Mouse (Mus musculus) thymus, postnatal 14 days (tissue): ENCODE results near the gene Aurka.
A peak's percentile ranks its signal among the peaks of the same experiment; 100 is the strongest.

Experiments
- DNase-seq: peaks from one replicate; pipeline ENCODE4 v3.0.0; 2021

Aurka gene

GRCm38 (mm10) chr2:172370411-172371223 lies at the start of gene Aurka, which contains the start of gene Cstf1:
Gene Aurka, minus strand, starts transcription at chr2:172370535.
Gene Cstf1, plus strand, starts transcription at chr2:172370681.
- DNase-seq: peak; percentile 94

- DNase-seq: no peak
These were observed 47.9 kb upstream of the Aurka start for GRCm38 (mm10) chr2:172418208-172418607.

GRCm38 (mm10) chr2:172416876-172417275 lies 46.5 kb upstream of the Aurka start:
- no peak for DNase-seq

- no peak for DNase-seq
These were observed 45.9 kb upstream of the Aurka start for GRCm38 (mm10) chr2:172416218-172416617.

DNA sequence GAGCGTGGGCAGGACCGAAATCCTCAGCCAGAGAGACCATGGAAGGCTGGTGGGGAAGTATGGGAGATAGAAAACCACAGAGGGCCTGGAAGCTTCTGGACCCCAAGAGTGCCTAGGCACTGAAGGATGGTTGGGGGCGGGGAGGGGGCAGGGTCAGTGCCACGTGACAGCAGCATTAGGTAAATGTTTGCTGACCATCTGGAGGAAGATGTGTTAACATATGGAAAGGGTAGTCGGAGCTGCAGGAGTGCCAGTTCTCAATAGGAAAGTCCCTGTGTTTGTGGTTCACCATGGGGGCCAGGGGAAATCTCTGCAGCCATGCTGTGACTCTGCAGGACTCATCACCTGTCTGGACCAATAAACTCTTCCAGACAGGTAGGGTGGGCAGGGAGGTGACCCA lies 43.6 kb upstream of the Aurka start:
- DNase-seq: no peak

- DNase-seq: no peak
These were observed 42.9 kb upstream of the Aurka start for GRCm38 (mm10) chr2:172413273-172413672.

DNA sequence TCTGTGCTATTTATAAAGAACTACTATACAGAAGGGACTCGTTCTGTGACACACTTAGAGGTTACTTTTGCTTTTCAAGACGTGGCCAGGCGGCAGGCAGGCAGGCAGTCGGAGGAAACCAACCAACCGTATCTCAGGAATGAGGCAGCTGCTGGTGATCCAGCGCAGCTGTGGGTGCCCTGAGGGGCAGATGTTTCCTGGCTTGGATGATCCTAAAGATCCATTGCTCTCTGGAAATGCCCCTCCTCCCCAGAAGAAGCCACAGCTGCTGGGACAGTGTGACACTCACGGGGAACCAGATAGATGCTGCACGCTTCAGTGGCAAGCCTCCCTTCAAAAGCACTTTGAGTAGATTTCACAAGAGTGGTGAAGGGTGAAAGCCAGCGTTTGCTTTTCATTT lies 42.1 kb upstream of the Aurka start:
- no peak for DNase-seq

DNA sequence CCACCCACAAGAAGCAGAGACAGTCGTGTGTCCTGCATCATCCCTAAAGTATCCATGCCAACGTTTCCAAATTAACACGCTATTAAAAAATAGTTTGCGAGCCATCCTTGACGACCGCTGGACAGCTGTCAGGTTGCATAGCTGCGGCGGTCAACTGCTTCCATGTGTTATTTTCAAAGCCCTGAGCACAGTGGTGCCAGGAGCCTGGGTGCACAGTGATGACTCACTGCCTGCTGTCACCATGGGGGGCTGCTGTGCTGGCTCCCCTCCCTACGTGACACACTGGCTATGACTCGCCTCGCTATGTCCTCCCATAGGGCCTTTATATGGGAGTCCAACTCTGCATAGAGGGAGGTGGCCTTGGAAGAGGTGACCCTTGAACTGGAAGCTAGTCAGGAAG lies 40.8 kb upstream of the Aurka start:
- no peak for DNase-seq

DNA sequence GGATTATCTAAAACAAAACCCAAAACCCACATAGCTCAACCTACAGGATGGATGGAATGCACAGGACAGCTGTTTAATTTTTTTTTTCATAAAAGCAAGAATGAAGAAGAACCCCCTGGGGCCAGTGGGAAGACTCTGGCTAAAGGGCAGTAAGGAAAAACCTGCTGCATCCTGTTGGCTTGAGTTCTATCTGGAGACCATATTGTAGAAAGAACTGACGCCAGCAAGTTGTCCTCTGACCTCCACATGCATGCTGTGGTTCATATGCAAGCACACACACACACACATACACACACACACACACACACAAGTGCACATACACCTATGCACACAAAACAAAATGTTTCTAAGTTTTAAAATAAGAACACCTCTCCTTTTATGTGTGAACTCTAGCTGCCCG lies 40.4 kb upstream of the Aurka start:
- DNase-seq: no peak

- no peak for DNase-seq
These were observed 37.2 kb upstream of the Aurka start for GRCm38 (mm10) chr2:172407499-172407898.

GRCm38 (mm10) chr2:172406173-172406572 lies 35.8 kb upstream of the Aurka start:
- DNase-seq: no peak

- DNase-seq: no peak
These were observed 34.7 kb upstream of the Aurka start for GRCm38 (mm10) chr2:172405011-172405410.

GRCm38 (mm10) chr2:172404239-172404638 lies 33.9 kb upstream of the Aurka start:
- no peak for DNase-seq

DNA sequence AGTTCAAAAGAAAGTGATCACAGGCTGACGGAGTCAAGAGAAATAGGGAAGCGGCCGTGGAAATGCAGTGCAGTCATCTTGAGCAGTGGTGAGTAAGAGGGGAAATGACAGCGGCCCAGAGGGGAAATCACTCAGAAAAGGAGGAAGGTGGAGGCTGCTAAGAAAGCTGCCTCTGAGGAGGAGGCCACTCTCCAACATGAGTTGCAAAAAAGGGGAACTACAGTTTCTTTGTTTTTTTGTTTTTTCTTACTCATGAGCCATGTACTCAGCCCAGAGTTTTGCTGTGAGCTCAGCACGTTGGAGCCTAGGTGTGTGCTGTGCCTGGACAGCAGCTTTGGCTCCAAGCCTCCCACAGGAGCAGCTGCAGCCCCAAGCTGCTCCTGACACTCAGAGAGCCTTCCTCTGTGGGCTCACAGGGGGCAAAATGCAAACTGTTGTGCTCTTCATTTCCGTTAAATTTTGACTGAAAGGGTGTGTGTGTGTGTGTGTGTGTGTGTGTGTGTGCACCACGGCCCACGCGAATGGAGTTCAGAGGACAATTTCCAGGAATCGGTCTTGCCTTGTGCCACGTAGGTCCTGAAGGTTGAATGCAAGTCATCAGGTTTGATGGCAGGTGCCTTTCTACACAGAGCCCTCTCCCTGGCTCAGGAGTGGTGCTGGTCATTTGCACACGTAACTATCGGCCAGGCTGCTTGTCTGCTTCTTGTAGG lies 30.9 kb upstream of the Aurka start:
- peak; percentile 57 for DNase-seq

- DNase-seq: peak; percentile 54
These were observed 29.6 kb upstream of the Aurka start for GRCm38 (mm10) chr2:172399901-172400300.

GRCm38 (mm10) chr2:172395961-172396360 lies 25.6 kb upstream of the Aurka start:
- DNase-seq: no peak

GRCm38 (mm10) chr2:172394671-172395070 lies 24.3 kb upstream of the Aurka start:
- DNase-seq: no peak

DNA sequence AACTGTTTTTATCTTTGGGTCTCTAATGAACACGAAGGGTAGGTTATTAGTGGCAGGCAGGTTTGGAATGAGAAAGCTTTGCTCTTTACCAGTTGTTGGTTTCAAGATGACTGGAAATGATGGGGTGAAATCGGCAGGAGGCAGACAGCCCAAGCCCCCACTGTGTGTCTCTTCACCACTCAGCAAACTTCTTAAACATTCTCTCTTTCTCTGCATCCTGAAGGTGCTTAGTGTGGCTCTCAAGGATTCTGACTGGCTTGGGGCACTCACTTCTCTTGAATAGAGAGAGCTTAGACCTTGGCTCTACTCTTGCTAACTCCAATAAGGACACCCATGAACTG lies 23.7 kb upstream of the Aurka start:
- DNase-seq: no peak

GRCm38 (mm10) chr2:172393391-172394051 lies 23.2 kb upstream of the Aurka start, which contains the start of gene Cass4:
Gene Cass4, plus strand, starts transcription at chr2:172393794.
- DNase-seq: peak; percentile 81

- peak; percentile 65 for DNase-seq
These were observed 21.7 kb upstream of the Aurka start for GRCm38 (mm10) chr2:172392041-172392521.

- DNase-seq: peak; percentile 61
These were observed 20.0 kb upstream of the Aurka start for GRCm38 (mm10) chr2:172390341-172390740.

- DNase-seq: no peak
These were observed 14.4 kb upstream of the Aurka start for GRCm38 (mm10) chr2:172384715-172385114.

DNA sequence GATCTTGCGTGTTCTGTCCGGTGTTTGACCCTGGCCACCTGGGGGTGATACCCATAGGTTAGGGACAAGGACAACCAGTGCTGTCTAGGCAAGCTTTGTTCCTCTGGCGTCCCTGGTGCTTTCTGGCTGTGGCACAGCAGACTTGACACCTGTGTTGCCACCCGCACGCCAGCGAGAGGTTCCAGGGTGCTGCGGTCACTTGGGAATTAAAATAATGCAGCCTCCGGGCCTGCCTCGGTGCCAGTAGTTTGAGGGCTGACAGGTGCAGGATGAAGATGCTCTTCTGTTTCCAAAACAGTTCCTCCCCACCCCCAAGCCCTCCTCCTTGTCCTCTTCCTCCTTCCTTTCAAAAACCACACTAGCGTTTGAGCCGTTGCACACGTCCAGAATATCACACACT lies 11.6 kb upstream of the Aurka start:
- DNase-seq: peak; percentile 85

GRCm38 (mm10) chr2:172381341-172381740 lies 11.0 kb upstream of the Aurka start:
- DNase-seq: peak; percentile 68
